Mouse (Mus musculus): ENCODE results near the gene Degs2.

Degs2 gene

GRCm38 (mm10) chr12:108700037-108700436, 2.1 kb downstream of the Degs2 start:
- in situ Hi-C loops (cut with MboI, MseI) = no loop called here

- in situ Hi-C loops (cut with MboI, MseI) = no loop called here
These were observed 2.5 kb downstream of the Degs2 start for GRCm38 (mm10) chr12:108699576-108699975.

- in situ Hi-C loops (cut with MboI, MseI) = no loop called here
These were observed 3.2 kb downstream of the Degs2 start for GRCm38 (mm10) chr12:108698697-108699471.

- in situ Hi-C loops (cut with MboI, MseI) = no loop called here
These were observed 7.9 kb downstream of the Degs2 start for GRCm38 (mm10) chr12:108694223-108694622.

GRCm38 (mm10) chr12:108693592-108693991, 8.5 kb downstream of the Degs2 start:
- in situ Hi-C loops (cut with MboI, MseI) = no loop called here

- in situ Hi-C loops (cut with MboI, MseI) = no loop called here
These were observed 11.6 kb downstream of the Degs2 start for GRCm38 (mm10) chr12:108690529-108690928.

GRCm38 (mm10) chr12:108689167-108689566, 12.9 kb downstream of the Degs2 start:
- in situ Hi-C loops (cut with MboI, MseI) = no loop called here

- in situ Hi-C loops (cut with MboI, MseI) = no loop called here
These were observed 15.2 kb downstream of the Degs2 start for GRCm38 (mm10) chr12:108686926-108687325.

GRCm38 (mm10) chr12:108686463-108686862, 15.7 kb downstream of the Degs2 start:
- in situ Hi-C loops (cut with MboI, MseI) = no loop called here

- in situ Hi-C loops (cut with MboI, MseI) = no loop called here
These were observed 19.7 kb downstream of the Degs2 start for GRCm38 (mm10) chr12:108682240-108683023.

- in situ Hi-C loops (cut with MboI, MseI) = no loop called here
These were observed 21.3 kb downstream of the Degs2 start for GRCm38 (mm10) chr12:108680861-108681260.

GRCm38 (mm10) chr12:108678366-108678765, 23.7 kb downstream of the Degs2 start:
- in situ Hi-C loops (cut with MboI, MseI) = no loop called here

GRCm38 (mm10) chr12:108677116-108677515, 25.0 kb downstream of the Degs2 start:
- in situ Hi-C loops (cut with MboI, MseI) = no loop called here

GRCm38 (mm10) chr12:108675614-108676401, 26.3 kb downstream of the Degs2 start:
- in situ Hi-C loops (cut with MboI, MseI) = no loop called here

- in situ Hi-C loops (cut with MboI, MseI) = no loop called here
These were observed 27.2 kb downstream of the Degs2 start for GRCm38 (mm10) chr12:108674916-108675315.

GRCm38 (mm10) chr12:108674502-108674901, 27.6 kb downstream of the Degs2 start:
- in situ Hi-C loops (cut with MboI, MseI) = no loop called here

GRCm38 (mm10) chr12:108673546-108673945, 28.6 kb downstream of the Degs2 start:
- in situ Hi-C loops (cut with MboI, MseI) = no loop called here

GRCm38 (mm10) chr12:108672908-108673307, 29.2 kb downstream of the Degs2 start:
- in situ Hi-C loops (cut with MboI, MseI) = no loop called here

- in situ Hi-C loops (cut with MboI, MseI) = no loop called here
These were observed 30.6 kb downstream of the Degs2 start for GRCm38 (mm10) chr12:108671541-108671940.

GRCm38 (mm10) chr12:108668606-108669235, 33.4 kb downstream of the Degs2 start:
- in situ Hi-C loops (cut with MboI, MseI) = no loop called here

- in situ Hi-C loops (cut with MboI, MseI) = loop anchor here (5.0 kb wide), 1 partner anchor 40 kb away; no protein-coding TSS in a partner anchor
These were observed 44.8 kb downstream of the Degs2 start for GRCm38 (mm10) chr12:108657350-108657749.

Measured in T-helper 2 cell (primary cell).